Mouse (Mus musculus) lung, adult 18-20 months (tissue): ENCODE data around the gene Piezo1.

ENCODE experiments used
- DNase-seq, 2 experiments: peaks; one replicate each; pipeline ENCODE4 v3.0.0; 2022; ENCODE audit warnings: mixed read lengths in 2 of 2

The Piezo1 gene

GRCm38 (mm10) chr8:122488387-122488786 lies 62.7 kb downstream of the Piezo1 start:
- no peak for DNase-seq

- DNase-seq: peak; percentile 40 to 41
Measured at GRCm38 (mm10) chr8:122484831-122485230, 66.3 kb downstream of the Piezo1 start.

- DNase-seq: no peak
Measured at GRCm38 (mm10) chr8:122483877-122484276, 67.3 kb downstream of the Piezo1 start.

GRCm38 (mm10) chr8:122482448-122482847 lies 68.7 kb downstream of the Piezo1 start:
- no peak for DNase-seq

- peak; percentile 85 to 87 for DNase-seq
Measured at GRCm38 (mm10) chr8:122475580-122476320, 75.4 kb downstream of the Piezo1 start, which contains the start of the genes Rnf166 and Ctu2. TSS of gene Rnf166 (minus strand) at chr8:122476064. TSS of gene Ctu2 (plus strand) at chr8:122476143.

- peak in 1 of 2 experiments; percentile 54 for DNase-seq
Measured at GRCm38 (mm10) chr8:122474951-122475560, 76.1 kb downstream of the Piezo1 start.

GRCm38 (mm10) chr8:122473911-122474421 lies 77.2 kb downstream of the Piezo1 start:
- peak in 1 of 2 experiments; percentile 59 for DNase-seq

GRCm38 (mm10) chr8:122470691-122471090 lies 80.4 kb downstream of the Piezo1 start:
- DNase-seq: no peak

GRCm38 (mm10) chr8:122469965-122470364 lies 81.2 kb downstream of the Piezo1 start:
- DNase-seq: no peak

GRCm38 (mm10) chr8:122469407-122469806 lies 81.7 kb downstream of the Piezo1 start:
- no peak for DNase-seq

GRCm38 (mm10) chr8:122467816-122468215 lies 83.3 kb downstream of the Piezo1 start:
- no peak for DNase-seq

GRCm38 (mm10) chr8:122464985-122465384 lies 86.1 kb downstream of the Piezo1 start:
- DNase-seq: no peak

- DNase-seq: peak; percentile 67 to 78
Measured at GRCm38 (mm10) chr8:122463651-122464640, 87.2 kb downstream of the Piezo1 start.

- DNase-seq: no peak
Measured at GRCm38 (mm10) chr8:122462510-122462909, 88.6 kb downstream of the Piezo1 start.

- no peak for DNase-seq
Measured at GRCm38 (mm10) chr8:122461473-122462148, 89.5 kb downstream of the Piezo1 start.

GRCm38 (mm10) chr8:122460524-122461472 lies 90.3 kb downstream of the Piezo1 start, which contains the start of gene Snai3:
TSS of gene Snai3 (minus strand) at chr8:122460733.
- peak; percentile 80 to 81 for DNase-seq

GRCm38 (mm10) chr8:122459990-122460389 lies 91.1 kb downstream of the Piezo1 start:
- DNase-seq: no peak

- no peak for DNase-seq
Measured at GRCm38 (mm10) chr8:122459218-122459900, 91.8 kb downstream of the Piezo1 start.

- no peak for DNase-seq
Measured at GRCm38 (mm10) chr8:122457171-122457570, 94.0 kb downstream of the Piezo1 start.

GRCm38 (mm10) chr8:122454409-122454808 lies 96.7 kb downstream of the Piezo1 start:
- DNase-seq: peak; percentile 29 to 36
